Mouse (Mus musculus) gastrocnemius, postnatal 36 days (tissue): ENCODE measurements around the gene Hsd17b7. TPM values are rescaled to one million over a fixed set of nuclear protein-coding genes. Genes with fewer than 3 reads are reported as not detected.

ENCODE experiments used
- DNase-seq, 2 experiments: peaks; one replicate each; pipeline ENCODE4 v3.0.0; 2022
- intact Hi-C: fragments of 180-260 bp; cut with DNase I; formaldehyde crosslinking; loops from one replicate; pipeline ENCODE4 v1.15.1; 2025
- total RNA-seq, 2 experiments: library from RNA; stranded (reverse); gene quantifications; 2 replicates each; pipeline ENCODE4 v1.2.3; 2021

Hsd17b7 gene
- total RNA-seq, 2 experiments from 2014 or later, result 2.9 to 4.1 TPM

DNA sequence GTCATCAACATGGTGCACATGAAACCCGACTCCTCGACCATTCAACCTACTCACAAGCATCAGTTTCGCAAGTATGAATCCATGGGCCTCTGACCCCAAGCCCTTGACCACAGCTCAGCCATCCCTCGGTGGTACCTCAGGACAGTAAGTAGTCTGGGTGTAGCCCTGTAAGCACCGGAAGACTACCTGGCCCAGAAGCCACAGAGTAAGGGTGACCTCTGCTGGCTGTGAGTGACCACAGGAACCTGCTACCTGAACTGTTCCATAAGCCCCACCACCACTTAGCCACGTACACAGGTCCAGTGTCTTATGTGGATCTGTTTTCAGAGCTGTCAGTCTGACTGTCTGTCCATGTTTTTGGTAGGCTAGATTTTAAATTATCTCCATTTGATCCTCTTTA is 21.4 kb downstream of the Hsd17b7 start:
- no peak for DNase-seq
- intact Hi-C loops, result no loop called here

DNA sequence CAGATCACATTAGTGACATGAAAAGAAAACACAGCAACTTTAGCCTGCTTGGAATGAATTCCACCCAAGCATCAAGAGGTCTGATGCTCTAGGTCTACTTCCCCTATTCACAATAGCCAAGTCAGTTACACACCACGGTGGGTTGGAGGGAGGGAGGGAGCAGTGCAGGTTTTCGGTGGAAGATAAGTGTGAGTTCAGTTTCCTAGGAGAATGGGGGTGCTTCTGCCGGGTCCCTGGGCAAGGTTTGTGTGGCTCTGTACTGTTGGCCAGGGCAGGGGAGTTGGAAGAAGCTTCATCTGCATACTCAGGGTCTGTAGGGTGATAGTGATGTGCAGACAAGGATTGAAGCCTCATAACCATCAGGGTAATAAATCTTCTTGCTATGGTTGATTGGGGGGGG is 23.0 kb downstream of the Hsd17b7 start:
- intact Hi-C loops, result no loop called here

DNA sequence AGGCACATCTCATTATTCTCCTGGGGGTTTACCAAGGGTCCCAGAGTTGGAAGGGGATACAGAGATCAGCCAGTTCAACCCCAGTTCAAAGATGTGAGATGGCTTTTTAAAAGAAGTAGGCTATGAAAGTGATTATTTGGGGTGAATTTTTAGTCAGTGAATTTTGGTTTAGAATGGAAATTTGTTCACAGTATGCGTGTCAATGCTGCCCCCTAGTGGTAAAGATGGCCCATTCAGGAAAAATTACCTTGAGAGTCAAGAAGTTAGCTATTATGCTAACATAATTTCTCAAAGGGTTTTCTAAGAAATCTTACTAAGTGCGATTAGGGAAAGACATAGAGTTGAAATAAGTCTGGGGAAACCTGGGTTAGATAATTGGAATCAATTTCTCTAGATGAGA is 29.7 kb downstream of the Hsd17b7 start:
- peak in 1 of 2 experiments; percentile 24 for DNase-seq
- intact Hi-C loops, result loop anchor here (5.0 kb wide), 1 partner anchor 198 kb away; no protein-coding TSS in a partner anchor

More for the DNA sequence above, 23.0 kb downstream of the Hsd17b7 start:
- no peak for DNase-seq

DNA sequence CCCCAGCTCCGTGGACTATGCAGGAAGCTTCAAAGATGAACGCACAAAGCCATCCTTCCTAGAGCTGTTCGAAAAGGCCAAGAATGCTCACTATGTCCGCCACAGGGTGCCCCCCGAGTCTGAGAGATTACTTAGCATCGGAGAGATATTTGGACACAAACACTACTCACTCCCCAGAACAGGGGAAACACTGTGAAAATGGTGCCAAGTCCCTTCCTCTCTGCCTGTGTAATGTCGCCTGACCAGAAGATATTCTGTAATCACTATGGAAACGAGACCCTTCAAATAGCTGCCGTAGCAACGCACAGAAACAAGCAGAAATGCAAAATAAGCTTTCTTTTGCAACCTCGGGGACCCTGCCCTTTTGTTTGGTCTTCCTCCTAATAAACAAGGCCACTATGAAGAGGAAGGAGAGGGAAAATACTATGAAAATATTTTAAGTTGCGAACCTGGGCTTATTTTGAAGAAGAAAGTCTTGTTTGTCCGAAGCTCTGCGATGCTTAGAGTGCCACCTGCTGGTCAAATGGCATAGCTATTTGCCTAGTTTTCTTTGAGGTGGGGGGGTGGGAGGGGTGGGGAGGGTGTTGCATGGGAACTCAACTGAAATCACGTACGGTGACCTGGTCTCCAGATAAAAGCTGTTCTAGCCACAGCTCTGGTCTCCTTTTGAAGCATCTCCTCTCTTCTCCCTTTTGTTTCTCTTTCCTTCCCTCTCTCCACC is 34.9 kb downstream of the Hsd17b7 start:
- peak in 1 of 2 experiments; percentile 22 for DNase-seq
- intact Hi-C loops, result no loop called here

DNA sequence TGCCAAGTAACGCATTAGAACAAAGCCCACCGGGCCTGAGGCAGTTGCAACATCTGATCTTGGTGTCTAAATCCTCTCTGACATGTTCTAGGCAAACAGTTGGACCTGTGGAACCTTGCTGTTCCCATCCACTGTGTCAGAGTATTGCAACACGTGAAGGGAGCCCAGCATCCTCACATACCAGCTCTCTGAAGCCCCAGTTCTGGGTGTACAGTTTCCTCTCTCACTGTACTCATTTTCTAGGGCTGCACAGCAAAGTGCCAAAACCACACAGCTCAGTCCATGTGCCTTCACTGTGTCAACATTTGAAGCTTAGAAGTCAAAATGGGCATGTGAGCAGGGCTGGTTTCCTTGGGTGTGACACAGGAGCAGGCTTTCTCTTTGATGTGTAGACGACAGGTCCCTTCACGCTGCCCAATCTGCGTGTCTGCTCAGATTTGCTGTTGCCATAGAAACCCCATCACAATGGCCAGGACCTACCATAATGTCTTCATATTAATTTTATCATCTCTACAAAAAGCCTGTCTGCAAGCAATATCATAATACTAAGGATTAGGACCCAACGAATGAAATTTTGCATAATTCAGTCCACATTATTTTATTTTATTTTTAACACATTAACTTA is 36.8 kb downstream of the Hsd17b7 start:
- intact Hi-C loops, result no loop called here
- DNase-seq, result no peak

DNA sequence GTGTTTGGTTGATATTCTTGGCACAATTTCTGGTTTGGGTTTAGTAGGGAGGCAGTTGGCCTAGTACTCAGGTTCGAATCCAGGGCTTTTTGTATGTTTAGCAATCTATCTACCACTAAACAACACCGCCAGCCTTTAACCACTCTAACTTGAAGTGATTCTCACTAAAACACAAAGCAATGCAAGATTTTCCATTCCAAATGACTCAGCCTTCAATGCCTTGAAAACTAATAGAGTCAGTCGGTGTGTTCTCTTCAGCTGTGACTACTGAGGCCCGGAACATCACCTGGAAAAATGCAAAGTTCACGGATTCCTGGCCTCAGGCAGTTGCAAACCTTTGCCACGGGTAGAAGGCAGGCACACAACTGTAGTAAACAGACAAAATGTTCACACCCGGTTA is 37.3 kb downstream of the Hsd17b7 start:
- no peak for DNase-seq
- intact Hi-C loops, result no loop called here

DNA sequence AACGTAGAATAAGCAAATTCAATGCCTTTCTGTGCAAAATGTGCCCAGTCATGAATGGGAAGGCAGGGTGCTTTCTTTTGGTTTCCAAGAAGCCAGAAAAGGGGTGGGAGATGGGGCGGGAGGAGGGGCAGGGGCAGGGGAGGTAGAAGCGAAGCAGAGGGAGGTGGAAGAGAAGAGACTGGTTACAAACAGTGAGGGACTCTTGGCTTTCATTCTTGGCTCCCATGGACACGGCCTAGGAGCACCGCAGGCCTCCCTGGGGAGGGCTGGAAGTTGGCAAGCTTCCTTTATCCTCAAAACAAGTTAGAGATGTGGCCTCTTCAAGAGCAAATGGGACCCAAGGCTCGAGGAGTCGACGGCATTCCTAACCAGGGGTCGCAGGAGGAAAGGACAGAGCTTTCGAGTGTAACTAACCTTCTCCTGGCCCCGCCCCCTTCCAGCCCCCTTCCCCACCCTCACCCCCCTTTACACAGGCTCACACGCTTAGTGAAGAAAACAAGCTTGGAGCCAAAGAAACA is 40.5 kb downstream of the Hsd17b7 start, which contains the start of gene Ccdc190:
TSS of gene Ccdc190 (plus strand) at position 195 of the 518 bp plus-strand sequence.
- intact Hi-C loops, result no loop called here
- DNase-seq, result peak; percentile 34 to 39

DNA sequence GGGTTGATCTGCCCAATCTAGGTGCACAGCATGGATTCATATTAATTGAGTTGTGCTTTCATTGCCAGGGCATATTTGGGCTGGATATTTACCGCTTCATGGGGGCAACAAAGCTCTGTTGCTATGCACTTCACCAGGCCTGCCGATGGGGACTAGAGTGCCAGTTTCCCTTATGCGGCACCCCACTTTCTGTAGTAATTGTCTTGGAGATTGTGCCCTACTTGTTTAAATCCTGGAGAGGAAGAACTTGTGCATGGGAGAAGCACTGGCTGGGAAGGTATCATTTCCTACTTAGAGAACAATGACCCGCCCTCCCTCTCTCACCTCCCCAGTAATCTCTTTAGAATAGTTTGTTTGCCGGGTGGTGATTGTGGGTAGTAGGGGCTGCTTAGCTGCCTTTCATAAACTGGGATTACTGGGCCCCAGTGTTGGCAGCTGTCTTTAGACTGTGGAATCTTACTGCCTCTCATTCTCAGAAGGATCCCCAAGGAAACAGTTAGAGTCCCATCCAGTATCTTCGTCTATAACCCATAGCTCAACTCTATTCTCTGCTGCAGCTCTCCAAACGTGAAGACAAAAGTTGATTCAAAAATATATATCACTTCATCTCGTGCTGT is 41.2 kb downstream of the Hsd17b7 start:
- intact Hi-C loops, result no loop called here
- no peak for DNase-seq

DNA sequence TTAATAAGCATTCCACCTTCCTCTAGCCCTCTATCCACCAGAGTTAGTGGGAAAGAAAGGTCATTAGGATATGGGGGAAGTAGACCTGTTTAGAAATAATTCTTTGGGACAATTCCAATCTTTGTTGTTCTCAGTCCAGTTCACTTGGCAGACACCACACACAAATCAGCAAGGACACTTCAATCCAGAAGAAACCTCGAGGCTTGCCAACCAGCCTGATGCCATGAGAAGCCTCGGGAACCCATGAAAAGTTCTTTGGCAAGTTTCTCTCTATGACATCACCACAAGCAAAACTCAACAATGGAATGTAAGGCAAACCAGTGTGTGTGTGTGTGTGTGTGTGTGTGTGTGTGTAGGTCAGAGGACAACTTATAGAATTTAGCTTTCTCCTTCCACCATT is 44.5 kb downstream of the Hsd17b7 start:
- intact Hi-C loops, result loop anchor here (5.0 kb wide), 1 partner anchor 392 kb away; the partner anchor contains the start of gene Nuf2
- no peak for DNase-seq

DNA sequence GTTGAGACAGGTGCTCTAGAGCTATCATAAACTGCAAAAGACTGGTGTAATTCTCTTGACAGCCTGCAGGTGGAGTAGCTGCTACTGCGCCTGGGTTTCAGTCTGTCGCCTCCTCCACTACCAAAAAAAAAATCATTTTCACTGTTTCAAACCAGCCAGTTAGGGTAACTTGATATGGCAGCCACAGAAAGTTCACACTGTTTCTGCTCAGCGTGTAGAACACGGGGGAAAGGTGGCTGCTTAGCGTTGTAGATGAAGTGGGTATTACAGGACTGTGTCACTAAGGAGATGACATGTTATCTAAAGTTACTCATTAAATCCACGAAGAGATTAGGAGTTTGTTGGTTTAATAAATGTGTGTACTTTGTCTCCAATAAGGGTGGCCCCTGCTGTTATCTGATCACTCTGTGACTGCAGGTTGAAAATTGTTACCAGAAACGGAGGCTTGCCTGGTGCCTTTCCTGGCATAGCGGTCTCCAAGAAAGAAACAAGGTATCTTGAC is 47.3 kb downstream of the Hsd17b7 start:
- intact Hi-C loops, result loop anchor here (5.0 kb wide), 1 partner anchor 389 kb away; the partner anchor contains the start of gene Nuf2
- no peak for DNase-seq

DNA sequence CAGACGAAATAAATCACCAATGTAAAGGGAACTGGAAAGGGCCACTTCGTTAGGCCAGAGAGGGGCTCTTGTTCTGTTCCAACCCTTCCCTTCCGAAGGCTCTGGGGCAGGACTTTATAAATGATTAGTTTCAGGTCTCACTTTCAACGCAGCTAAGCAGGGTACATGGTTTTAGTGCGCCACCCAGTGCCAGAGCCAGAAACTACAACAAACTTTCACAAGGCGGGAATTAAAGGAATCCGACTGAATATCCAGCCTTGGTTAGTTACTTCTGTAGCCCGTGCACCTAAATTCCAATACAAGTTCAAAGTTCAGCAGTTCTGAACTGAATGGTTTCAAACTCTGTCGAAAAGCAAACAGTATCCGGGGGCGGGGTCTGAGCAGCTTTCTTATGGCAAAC is 49.8 kb downstream of the Hsd17b7 start:
- DNase-seq, result peak; percentile 56 to 66
- intact Hi-C loops, result loop anchor here (1.0 kb wide), 1 partner anchor 248 kb away; no protein-coding TSS in a partner anchor

DNA sequence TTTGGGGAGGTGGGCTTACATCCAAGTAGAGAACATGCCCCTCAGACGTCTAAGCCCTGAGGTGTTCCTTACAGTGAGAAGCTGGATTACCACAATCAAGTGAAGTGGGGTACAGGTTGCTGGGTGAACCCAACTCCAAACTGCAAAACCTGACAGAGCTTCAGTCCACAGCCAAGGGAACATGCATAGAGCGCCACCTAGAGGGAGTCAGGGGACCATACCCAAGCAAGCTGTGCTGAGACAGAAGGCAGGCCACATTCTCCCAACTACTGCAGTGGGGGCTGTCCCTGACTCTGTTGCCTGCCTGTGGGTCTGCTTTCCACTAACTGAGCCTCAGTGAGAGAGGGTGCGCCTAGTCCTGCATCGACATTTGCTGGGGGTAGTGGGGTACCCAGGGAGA is 51.0 kb downstream of the Hsd17b7 start:
- peak; percentile 31 to 39 for DNase-seq
- intact Hi-C loops, result no loop called here

DNA sequence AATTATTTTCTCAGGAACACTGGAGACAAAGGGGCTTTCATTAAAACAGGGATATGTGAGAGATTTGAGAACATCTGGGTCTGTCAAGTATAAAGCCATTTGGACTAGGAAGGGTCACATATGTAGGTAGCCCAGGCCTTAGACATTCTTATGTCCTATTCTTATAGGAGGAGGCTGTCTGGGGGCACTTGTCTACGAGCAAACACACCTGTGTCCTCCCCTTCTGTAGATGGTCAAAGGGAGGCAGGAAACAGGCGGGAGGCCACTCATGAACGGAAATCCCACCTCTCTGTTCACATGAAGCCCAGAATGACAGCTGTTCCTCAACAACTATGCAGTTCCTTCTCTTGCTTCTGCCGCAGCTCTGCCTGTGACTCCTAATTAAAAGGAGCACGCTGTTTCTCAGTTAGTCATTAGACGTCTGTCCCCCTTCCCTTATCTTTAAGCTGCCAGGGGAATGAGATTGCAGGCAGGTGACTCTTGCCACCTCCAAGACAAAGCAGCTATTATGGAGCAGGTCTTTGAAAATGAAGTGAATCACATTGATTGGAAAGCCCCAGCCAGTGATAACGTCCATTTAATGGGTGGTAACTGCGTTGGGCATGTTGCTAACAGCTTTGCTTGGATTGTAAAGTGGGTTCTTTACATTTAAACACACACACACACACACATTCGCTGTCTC is 51.8 kb downstream of the Hsd17b7 start:
- intact Hi-C loops, result no loop called here
- no peak for DNase-seq

DNA sequence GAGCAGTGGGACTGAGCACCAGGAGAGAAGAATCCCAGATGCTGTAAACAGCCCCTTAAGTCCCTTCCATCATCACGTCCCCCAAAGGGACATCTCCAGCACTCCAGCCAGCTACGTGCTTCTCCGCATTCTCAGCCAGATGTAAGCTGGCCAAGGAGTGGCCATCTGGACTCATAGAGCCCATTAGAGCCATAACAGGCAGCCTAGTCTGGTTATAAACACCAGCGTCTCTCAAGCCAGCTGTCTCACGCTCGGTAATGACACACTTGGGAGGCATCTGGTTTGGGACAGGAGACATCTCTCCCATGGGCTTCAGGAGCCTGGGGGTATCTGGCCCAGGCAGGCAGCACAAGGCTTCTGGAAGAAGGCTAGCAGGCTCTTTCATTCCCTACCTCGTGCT is 52.4 kb downstream of the Hsd17b7 start:
- peak; percentile 40 to 43 for DNase-seq
- intact Hi-C loops, result no loop called here

DNA sequence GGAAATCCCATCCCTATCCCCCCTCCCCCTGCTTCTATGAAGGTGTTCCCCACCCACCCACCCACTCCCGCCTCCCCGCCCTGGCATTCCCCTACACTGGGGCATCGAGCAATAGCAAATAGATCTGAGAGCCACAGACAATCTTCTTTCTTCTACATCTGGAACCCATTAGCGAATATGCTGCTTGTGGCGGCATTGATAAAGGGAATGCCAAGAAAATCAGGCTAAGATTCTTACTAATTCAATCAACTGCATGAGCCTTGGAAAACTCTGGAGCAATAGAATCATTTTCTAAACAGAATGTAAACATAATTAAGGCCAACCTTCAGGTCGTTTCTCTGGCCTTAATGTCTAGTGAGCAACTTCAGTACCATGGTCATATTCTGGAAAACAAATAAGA is 57.5 kb downstream of the Hsd17b7 start:
- DNase-seq, result no peak
- intact Hi-C loops, result no loop called here

DNA sequence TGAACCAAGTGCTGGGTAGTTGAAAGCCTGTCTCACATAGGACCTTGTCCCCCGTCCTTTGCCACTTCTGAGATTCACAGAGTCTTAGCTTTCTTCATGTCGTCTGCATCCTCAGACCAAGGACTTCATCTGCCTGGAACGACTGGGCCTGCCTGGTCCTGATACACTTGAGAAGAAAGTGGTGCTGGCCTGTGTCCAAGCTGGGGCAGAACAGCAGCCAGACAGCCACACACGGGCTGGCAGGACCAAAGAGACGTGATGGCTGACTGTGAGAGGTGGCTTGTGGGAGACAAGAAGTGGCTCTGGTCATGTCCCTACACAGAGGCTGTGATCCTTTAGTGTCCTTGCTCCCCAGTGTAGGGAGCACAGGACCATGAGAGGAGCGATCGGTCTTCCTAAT is 58.3 kb downstream of the Hsd17b7 start:
- DNase-seq, result no peak
- intact Hi-C loops, result no loop called here

DNA sequence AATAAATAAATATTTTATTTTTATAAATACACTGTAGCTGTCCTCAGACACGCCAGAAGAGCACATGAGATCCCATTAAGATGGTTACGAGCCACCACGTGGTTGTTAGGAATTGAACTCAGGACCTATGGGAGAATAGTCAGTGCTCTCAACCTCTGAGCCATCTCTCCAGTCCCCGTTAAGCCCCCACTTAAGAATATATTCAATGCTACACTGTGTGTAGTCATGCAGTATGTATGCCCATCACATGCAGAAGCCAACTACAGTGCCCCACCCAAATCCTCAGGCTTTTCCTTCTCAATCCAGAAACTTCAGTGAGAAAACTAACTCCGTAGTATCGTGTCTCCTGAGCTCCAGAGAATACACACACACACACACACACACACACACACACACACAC is 59.4 kb downstream of the Hsd17b7 start:
- no peak for DNase-seq
- intact Hi-C loops, result no loop called here

DNA sequence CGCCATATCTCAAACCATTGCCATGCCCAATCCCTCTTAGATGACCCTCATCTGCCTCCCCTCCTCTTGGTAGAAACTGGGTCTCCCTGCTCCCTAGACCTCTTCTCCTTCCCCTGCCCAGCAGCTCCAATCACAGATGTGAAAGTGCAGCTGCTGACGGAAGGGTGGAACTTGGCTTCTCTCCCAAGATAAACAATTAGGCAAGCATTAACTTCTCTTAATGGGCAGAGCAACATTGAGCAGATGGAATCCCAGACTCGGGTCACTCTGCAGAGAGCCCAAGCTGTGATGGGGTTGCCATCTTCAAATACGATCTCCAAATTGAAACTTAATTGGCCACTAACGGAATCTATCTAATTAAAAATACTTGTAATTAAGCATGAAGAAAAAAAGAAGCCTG is 59.9 kb downstream of the Hsd17b7 start:
- no peak for DNase-seq

DNA sequence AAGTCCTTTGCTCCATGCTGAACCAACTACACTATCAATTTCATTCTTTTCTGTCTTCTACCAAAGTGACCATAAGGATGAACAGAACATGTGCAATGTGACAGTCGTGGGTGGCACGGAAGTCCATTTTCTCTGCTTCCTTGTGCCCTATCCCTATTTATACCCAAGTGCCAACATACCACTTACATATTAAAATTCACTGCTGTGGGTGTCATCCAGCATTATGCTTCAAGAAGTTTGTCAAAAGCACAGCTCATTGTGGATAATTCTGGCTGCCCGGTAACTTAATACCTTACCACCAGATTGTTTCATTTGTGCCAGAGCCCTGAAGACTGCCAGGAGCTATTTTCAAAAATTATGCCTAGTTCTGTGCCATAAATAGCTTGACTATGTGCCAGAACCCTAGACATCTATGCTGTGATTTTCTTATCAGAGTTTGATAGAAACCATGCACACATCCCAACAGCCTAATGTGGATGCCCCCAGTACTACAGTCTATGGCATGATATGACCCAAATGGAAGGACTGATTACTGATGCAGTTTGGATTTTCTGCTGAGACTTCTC is 68.2 kb downstream of the Hsd17b7 start:
- DNase-seq, result no peak
- intact Hi-C loops, result no loop called here

More for the DNA sequence above, 59.9 kb downstream of the Hsd17b7 start:
- intact Hi-C loops, result no loop called here
